Mouse (Mus musculus): ENCODE data around the gene Ackr2.

DNA sequence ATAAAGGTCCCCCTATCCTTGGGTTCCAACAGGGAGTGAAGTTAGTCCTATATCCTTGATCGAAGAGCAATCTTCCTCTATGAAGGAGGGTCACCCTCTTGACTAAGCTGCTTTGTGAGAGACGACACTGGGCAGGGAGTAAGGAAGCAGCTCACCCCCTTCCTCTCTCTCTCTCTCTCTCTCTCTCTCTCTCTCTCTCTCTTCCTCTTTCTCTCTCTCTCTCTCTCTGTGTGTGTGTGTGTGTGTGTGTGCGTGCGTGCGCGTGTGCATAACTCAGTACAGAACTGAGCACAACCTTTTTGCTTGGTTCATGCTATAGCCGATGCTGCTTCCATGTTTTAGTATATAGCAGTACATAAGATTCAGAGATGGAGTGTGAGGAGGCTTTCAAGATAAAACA, 6.8 kb downstream of the Ackr2 start:
- no peak for TF ChIP-seq CTCF (IDR thresholded peaks at IDR 0.05; ENCODE audit: low read depth)
- TF ChIP-seq EP300 (IDR thresholded peaks at IDR 0.05; ENCODE audit: low read depth), result no peak

Measured in liver, embryonic 14.5 days (tissue).